Mouse (Mus musculus): ENCODE results near the gene Rapgef6.

DNA sequence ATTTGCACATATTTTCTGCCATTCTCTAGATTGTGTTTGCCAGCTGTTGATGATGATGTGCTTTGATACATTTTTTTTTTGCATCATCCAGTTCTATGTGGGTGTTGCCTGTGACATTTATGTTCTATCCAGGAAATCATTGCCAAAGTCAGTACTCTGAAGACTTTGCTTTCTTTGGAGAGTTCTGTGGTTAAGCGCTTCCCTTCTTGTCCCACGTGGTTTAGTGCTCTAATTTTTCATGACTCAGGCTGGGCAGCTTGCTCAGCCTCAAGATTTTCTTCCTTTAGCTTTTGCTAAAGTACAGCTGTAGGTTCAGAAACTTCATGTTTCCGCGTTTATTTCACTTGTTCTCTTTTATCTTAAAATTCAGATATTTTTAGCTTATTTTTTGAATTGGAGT lies 30.1 kb upstream of the Rapgef6 start:
- TF ChIP-seq CTCF (IDR thresholded peaks at IDR 0.05; ENCODE audit: extremely low read depth, insufficient read length, insufficient replicate concordance, low read depth, low read length) (no peak), POLR2A (IDR thresholded peaks at IDR 0.05; ENCODE audit: low read depth, low read length) (no peak)

All from small intestine, adult 2 months (tissue).